Mouse (Mus musculus) cerebellum, adult 2 months (tissue): ENCODE results near the gene Rasl11b.

Source experiments
- CTCF ChIP-seq: fragments of 200-500 bp; IDR thresholded peaks from 2 replicates; pipeline ENCODE4 v1.5.1; 2011; ENCODE audit warnings: low read depth, mild to moderate bottlenecking, control low read depth, low read length, moderate library complexity, borderline replicate concordance; ENCODE audit not compliant: insufficient read depth
- POLR2A ChIP-seq: fragments of 200-500 bp; IDR thresholded peaks from 2 replicates; pipeline ENCODE4 v1.6.1; 2011; ENCODE audit warnings: low read length, control low read depth, borderline replicate concordance; ENCODE audit not compliant: insufficient read depth

DNA sequence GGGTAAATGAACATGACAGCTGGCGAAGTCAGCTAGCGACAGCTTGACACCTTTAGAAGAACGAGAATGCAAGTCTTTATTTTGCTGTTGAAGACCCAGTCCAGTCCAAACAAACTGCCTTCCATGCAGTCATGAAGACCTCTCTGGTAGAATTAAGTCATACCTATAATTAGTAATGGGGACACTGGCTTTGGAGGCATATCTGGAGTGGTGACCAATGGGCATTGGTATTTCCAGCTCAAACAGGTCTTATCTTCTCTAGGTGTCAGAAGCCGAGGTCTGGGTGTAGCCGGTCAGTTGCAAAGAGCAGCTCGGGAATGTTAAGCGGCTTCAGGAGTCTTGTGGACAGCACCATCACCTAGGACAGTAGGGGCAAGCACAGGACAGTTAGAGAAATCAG, 11.0 kb downstream of the Rasl11b start:
- TF ChIP-seq CTCF = no peak
- no peak for TF ChIP-seq POLR2A
